ENCODE assay signal across 15 mouse cellular contexts in the genomic region with DNA sequence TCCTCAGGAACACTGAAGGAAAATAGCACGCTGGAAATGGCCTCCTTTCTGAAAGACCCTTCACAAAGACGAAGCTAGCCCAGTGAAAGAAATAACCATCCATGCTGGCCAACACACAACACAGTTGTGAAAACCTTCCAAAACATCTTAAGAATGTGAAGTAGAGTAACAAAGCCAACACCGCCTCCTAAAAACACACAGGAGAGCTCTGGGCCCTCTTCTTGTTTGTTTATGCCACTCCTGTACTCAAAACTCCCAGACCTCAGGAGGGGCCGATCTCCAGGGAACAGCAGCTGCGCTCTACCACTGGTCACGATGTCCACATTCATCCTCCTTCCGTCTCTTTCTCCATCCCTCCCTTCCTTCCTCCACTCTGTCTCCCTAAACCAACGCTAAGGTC.
"Had no signal": no experiment of that assay in that cellular context is flagged by ENCODE, and none has a peak within 500 bp of the region (broad histone marks: within the 10 kb centered on the region; RNA-seq: fewer than 3 reads in every experiment).

No protein-coding gene starts in this region.

- H3K4me2 ChIP-seq: liver, embryonic 11.5 days; liver, embryonic 15.5 days; lung, embryonic 15.5 days; neural tube, embryonic 15.5 days had no signal

- H3K27ac ChIP-seq: liver, embryonic 15.5 days; lung, embryonic 15.5 days; midbrain, embryonic 10.5 days; neural tube, embryonic 15.5 days had no signal

- H3K36me3 ChIP-seq: liver, embryonic 15.5 days; lung, embryonic 15.5 days; midbrain, embryonic 10.5 days; neural tube, embryonic 15.5 days had no signal

- H3K4me3 ChIP-seq: liver, embryonic 15.5 days; lung, embryonic 15.5 days; midbrain, embryonic 10.5 days; myocyte; neural tube, embryonic 15.5 days had no signal

- ATAC-seq: intestine, postnatal 0 days had no signal

- DNase-seq: kidney, adult 8-10 months; kidney, postnatal 25 days; layer of hippocampus, adult 9-11 months; layer of hippocampus, postnatal 36 days; midbrain, embryonic 14.5 days; right cerebral cortex, adult 18-20 months; right cerebral cortex, postnatal 25 days; thymus, postnatal 4 days had no signal

- H3K27me3 ChIP-seq: liver, embryonic 15.5 days; lung, embryonic 15.5 days; neural tube, embryonic 15.5 days had no signal

- H3K4me1 ChIP-seq: liver, embryonic 15.5 days; midbrain, embryonic 10.5 days; neural tube, embryonic 15.5 days had no signal

- H3K9ac ChIP-seq: liver, embryonic 15.5 days; lung, embryonic 15.5 days; neural tube, embryonic 15.5 days had no signal

- H3K9me3 ChIP-seq: liver, embryonic 15.5 days; lung, embryonic 15.5 days; midbrain, embryonic 10.5 days; neural tube, embryonic 15.5 days had no signal
